Mouse (Mus musculus) gastrocnemius, adult 2 months (tissue): ENCODE results near the gene Ncoa3. TPM values are rescaled to one million over a fixed set of nuclear protein-coding genes. Genes with fewer than 3 reads are reported as not detected.
A peak's percentile ranks its signal among the peaks of the same experiment; 100 is the strongest.

Source experiments
- DNase-seq: peaks from one replicate; pipeline ENCODE4 v3.0.0; 2022
- H3K27ac ChIP-seq: fragments of 200-600 bp; 2 replicates; pipeline ENCODE4 v1.8.1; 2022; ENCODE audit warnings: mild to moderate bottlenecking
- H3K4me3 ChIP-seq: fragments of 200-600 bp; 2 replicates; pipeline ENCODE4 v1.8.1; 2022; ENCODE audit warnings: mild to moderate bottlenecking, moderate library complexity
- CTCF ChIP-seq: fragments of 200-600 bp; IDR thresholded peaks from 2 replicates; pipeline ENCODE4 v1.8.1; 2022; ENCODE audit warnings: antibody characterized with exemption, mild to moderate bottlenecking, moderate library complexity
- intact Hi-C: fragments of 180-260 bp; cut with DNase I; formaldehyde crosslinking; loops from one replicate; pipeline ENCODE4 v1.15.1; 2025
- total RNA-seq, 2 experiments: library from RNA; stranded (reverse); gene quantifications; 2 replicates each; pipeline ENCODE4 v1.2.3; 2021

Ncoa3 gene
- total RNA-seq, 2 experiments from 2014 or later = 21.0 to 24.8 TPM

- peak; percentile 84 for DNase-seq
- intact Hi-C loops = loop anchor here (5.0 kb wide), 3 partner anchors 44 to 454 kb away; no protein-coding TSS in a partner anchor
- TF ChIP-seq CTCF = peak; percentile 90
Observed at GRCm38 (mm10) chr2:166108326-166108725, 115.9 kb downstream of the Ncoa3 start.

GRCm38 (mm10) chr2:166110764-166111163 lies 118.3 kb downstream of the Ncoa3 start:
- DNase-seq = no peak
- Histone ChIP-seq H3K27ac (no peak overlapping the region), H3K4me3 (no peak overlapping the region)
- intact Hi-C loops = no loop called here
- TF ChIP-seq CTCF = no peak

More at GRCm38 (mm10) chr2:166108326-166108725, 115.9 kb downstream of the Ncoa3 start:
- H3K27ac ChIP-seq = no peak overlapping the region
- no peak overlapping the region for H3K4me3 ChIP-seq

DNA sequence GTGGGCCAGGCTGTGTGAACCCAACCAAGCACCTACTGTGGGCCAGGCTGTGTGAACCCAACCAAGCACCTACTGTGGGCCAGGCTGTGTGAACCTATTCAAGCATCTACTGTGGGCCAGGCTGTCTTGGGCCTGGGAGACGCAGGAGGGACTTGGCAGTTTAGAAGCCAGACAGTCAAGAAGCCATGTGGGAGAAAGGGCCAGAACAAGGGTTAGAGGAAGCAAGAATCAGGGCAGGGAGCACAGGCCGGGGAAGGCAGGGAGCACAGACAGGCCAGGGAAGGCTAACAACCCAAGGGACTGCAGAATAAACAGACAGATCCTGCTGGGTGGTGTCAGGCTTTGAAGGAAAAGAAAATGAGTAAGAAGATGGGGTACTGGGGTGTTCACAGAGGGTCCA lies 118.8 kb downstream of the Ncoa3 start:
- Histone ChIP-seq H3K4me3 (no peak overlapping the region), H3K27ac (no peak overlapping the region)
- intact Hi-C loops = no loop called here

DNA sequence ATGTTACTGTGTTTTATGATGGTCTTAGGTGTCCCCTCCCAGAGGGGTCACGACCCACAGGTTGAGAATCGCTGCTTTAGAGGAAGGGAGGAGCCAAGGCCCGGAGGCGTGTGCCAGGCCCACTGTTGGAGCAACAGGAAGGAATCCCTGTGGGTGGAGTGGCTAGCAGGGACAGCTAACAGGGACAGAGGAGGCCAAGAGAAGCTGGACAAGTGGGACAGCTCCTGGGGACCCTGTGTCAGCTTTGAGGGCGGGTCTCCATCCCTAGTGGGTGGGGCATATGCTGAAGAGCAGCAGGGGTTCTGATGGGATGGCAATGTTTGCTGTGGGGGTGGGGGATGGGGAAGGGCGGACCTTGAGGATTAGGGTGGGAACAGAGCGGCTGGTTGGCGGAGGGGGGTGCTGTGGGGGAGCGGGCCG lies 119.4 kb downstream of the Ncoa3 start:
- intact Hi-C loops = no loop called here
- no peak for DNase-seq
- Histone ChIP-seq H3K27ac (no peak overlapping the region), H3K4me3 (no peak overlapping the region)
- TF ChIP-seq CTCF = no peak

More for the DNA sequence above, 118.8 kb downstream of the Ncoa3 start:
- no peak for TF ChIP-seq CTCF
- no peak for DNase-seq

- intact Hi-C loops = no loop called here
- Histone ChIP-seq H3K27ac (no peak overlapping the region), H3K4me3 (no peak overlapping the region)
- DNase-seq = no peak
- TF ChIP-seq CTCF = no peak
Observed at GRCm38 (mm10) chr2:166112986-166113385, 120.5 kb downstream of the Ncoa3 start.

GRCm38 (mm10) chr2:166115571-166116277 lies 123.3 kb downstream of the Ncoa3 start:
- peak; percentile 87 for DNase-seq
- Histone ChIP-seq H3K27ac (peak overlapping the region; percentile 67), H3K4me3 (no peak overlapping the region)
- intact Hi-C loops = no loop called here
- TF ChIP-seq CTCF = no peak

DNA sequence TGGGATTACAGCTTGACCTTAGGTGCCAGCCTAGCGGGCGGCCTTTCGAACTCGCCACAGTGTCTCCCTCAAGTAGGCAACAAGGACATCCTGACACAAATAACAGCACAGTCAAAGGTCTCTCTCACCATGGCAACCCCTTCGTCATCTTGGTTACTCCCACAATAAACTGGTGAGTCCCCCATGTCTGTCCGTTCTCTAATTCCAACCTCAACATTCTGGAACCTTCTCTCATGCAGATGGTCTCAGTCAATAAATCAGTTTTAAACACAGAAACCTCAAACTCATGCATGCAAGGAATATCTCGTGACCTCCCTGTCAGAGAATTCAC lies 123.8 kb downstream of the Ncoa3 start:
- intact Hi-C loops = no loop called here
- no peak for TF ChIP-seq CTCF

GRCm38 (mm10) chr2:166116704-166117103 lies 124.3 kb downstream of the Ncoa3 start:
- Histone ChIP-seq H3K4me3 (no peak overlapping the region), H3K27ac (peak overlapping the region; percentile 67)
- intact Hi-C loops = no loop called here
- DNase-seq = no peak
- no peak for TF ChIP-seq CTCF

More for the DNA sequence above, 123.8 kb downstream of the Ncoa3 start:
- Histone ChIP-seq H3K4me3 (no peak overlapping the region), H3K27ac (peak overlapping the region; percentile 67)
- no peak for DNase-seq

DNA sequence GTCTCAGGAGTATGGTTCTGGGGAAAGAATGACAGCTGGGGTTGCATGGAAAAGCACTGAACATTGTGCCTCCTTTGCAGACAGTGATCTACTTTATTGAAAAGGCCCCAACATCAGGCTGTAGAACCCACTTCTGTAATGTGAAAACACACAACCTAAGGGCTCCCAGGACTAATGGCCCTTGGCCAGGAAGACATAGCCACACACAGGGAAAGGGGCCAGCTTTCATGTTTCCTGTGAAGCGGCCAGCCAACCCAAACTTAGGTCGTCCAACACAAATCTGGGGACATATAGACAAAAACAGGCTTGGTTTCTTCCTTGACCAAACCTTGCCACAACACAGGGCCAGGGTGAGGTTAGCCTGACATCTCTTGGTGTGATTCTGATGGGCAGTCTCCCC lies 127.6 kb downstream of the Ncoa3 start:
- H3K4me3 ChIP-seq = no peak overlapping the region
- intact Hi-C loops = no loop called here
- DNase-seq = no peak
- no peak for TF ChIP-seq CTCF
- H3K27ac ChIP-seq = no peak overlapping the region

GRCm38 (mm10) chr2:166121681-166122355 lies 129.4 kb downstream of the Ncoa3 start:
- Histone ChIP-seq H3K4me3 (no peak overlapping the region), H3K27ac (no peak overlapping the region)
- no peak for TF ChIP-seq CTCF
- intact Hi-C loops = no loop called here
- DNase-seq = no peak

GRCm38 (mm10) chr2:166122781-166123180 lies 130.3 kb downstream of the Ncoa3 start:
- H3K4me3 ChIP-seq = no peak overlapping the region
- intact Hi-C loops = no loop called here
- DNase-seq = peak; percentile 58
- no peak for TF ChIP-seq CTCF
- H3K27ac ChIP-seq = no peak overlapping the region; the same call in 1 of the 2 replicates

Other genes with a start within 250 kb of the Ncoa3 start
- 10 to 100 TPM; 13.1 to 23.3 TPM for gene Zmynd8, start 93.6 kb upstream of the Ncoa3 start, total RNA-seq
- 10 to 100 TPM in 1 of 2 experiments, 1 to 10 TPM in 1; 5.9 to 12.2 TPM for gene Sulf2, start 163.0 kb downstream of the Ncoa3 start, total RNA-seq